Mouse (Mus musculus) cortical plate, adult 2 months (tissue): ENCODE data around the gene Pilra.

ENCODE experiments used
- CTCF ChIP-seq: fragments of 200-500 bp; IDR thresholded peaks from 2 replicates; pipeline ENCODE4 v1.5.1; 2011; ENCODE audit warnings: mild to moderate bottlenecking, control low read depth, low read length; ENCODE audit not compliant: insufficient read depth; ENCODE audit errors: extremely low read depth
- POLR2A ChIP-seq: fragments of 200-500 bp; IDR thresholded peaks from 2 replicates; pipeline ENCODE4 v1.6.1; 2011; ENCODE audit warnings: mild to moderate bottlenecking, low read length, control low read depth; ENCODE audit not compliant: insufficient read depth; ENCODE audit errors: extremely low read depth

DNA sequence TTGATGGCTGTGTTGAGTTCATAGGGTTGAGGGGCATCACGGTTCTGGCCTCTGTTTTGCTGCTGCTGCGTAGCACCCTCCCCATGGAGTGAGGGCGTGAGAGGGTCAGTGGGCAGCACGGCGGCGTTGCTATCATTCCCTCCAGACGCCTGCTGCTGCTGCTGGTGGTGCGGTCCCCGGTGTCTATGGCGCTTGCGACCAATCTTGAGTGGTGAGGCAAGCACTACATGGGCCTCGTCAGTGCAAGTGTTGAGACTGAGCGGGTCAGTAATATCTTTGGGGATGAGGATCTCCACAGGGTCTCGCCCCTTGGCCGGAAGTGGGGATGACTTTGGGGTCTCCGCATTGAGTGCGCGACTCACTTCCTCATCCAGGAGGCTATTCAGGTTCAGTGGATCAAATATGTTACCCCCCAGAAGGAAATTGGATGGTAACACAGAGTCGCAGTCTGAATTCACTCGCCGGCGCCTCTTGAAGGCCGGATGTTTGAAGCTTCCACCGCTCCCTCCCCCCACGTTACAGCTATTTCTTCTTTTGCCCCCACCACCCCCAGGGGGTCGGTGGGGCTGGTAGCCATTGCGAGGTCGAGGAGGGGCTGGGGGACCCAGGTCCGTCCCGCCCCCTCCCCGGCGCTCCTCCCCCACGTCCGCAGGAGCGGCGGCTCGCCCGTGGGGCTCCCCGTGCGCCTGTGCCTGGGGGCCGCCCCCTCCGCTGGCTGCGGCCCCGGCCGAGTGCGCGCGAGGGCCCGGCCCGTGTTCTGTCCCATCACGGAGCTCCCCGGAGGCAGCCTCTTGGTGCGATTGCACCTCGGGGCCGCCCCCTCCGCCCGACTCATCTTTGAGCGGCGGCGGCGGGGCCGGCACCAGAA, 50.7 kb downstream of the Pilra start:
- TF ChIP-seq CTCF, result no peak
- no peak for TF ChIP-seq POLR2A
